Mouse (Mus musculus): ENCODE data around the gene Plppr3. TPM values are rescaled to one million over a fixed set of nuclear protein-coding genes. Genes with fewer than 3 reads are reported as not detected.
"Not testable (repeated sequence)": the region's sequence is repeated elsewhere in the genome, so short reads cannot be mapped to it uniquely, and the experiment has no call there.

Plppr3 gene
- polyA plus RNA-seq, 1 experiment from 2014 or later: 38.8 TPM

- H3K4me1 ChIP-seq (replicated peaks; ENCODE audit: control insufficient read depth, insufficient read depth, low read length); H3K4me3 ChIP-seq (ENCODE audit: low read depth, low read length); H3K27ac ChIP-seq (ENCODE audit: low read depth); ATAC-seq (replicated peaks; ENCODE audit: low FRiP score, low TSS enrichment, low read depth); H3K4me2 ChIP-seq (ENCODE audit: low read length); H3K9me3 ChIP-seq (ENCODE audit: control insufficient read depth, low read length); H3K9ac ChIP-seq (ENCODE audit: low read length); H3K27me3 ChIP-seq (replicated peaks; ENCODE audit: control insufficient read depth, insufficient read depth, low read length): not testable (repeated sequence)
- peaks cover 22% of the 10 kb centered on the region for H3K36me3 ChIP-seq (ENCODE audit: control insufficient read depth, insufficient read depth, low read length)
- peak; percentile 93 for DNase-seq (ENCODE audit: low spot score)
- WGBS: 46% methylated on average over 22 of the region's 22 CpGs
Observed at GRCm38 (mm10) chr10:79892451-79893118, 18.2 kb upstream of the Plppr3 start.

- peaks cover 7% of the 10 kb centered on the region; the same call in 1 of the 2 replicates for H3K36me3 ChIP-seq (ENCODE audit: control insufficient read depth, insufficient read depth, low read length)
Observed at GRCm38 (mm10) chr10:79890670-79891069, 16.2 kb upstream of the Plppr3 start, which contains the start of gene Cfd. Cfd (plus strand) TSS chr10:79890853.

GRCm38 (mm10) chr10:79889386-79889785 is 15.0 kb upstream of the Plppr3 start:
- H3K4me2 ChIP-seq (ENCODE audit: low read length): no peak overlapping the region
- H3K4me3 ChIP-seq (ENCODE audit: low read depth, low read length): no peak overlapping the region
- ATAC-seq (replicated peaks; ENCODE audit: low FRiP score, low TSS enrichment, low read depth): no peak
- H3K9me3 ChIP-seq (ENCODE audit: control insufficient read depth, low read length): no peaks in the 10 kb centered on the region
- DNase-seq (ENCODE audit: low spot score): no peak
- H3K27me3 ChIP-seq (replicated peaks; ENCODE audit: control insufficient read depth, insufficient read depth, low read length): no peaks in the 10 kb centered on the region
- WGBS: 44% methylated on average over 2 of the region's 2 CpGs
- no peak overlapping the region for H3K27ac ChIP-seq (ENCODE audit: low read depth)
- no peaks in the 10 kb centered on the region for H3K36me3 ChIP-seq (ENCODE audit: control insufficient read depth, insufficient read depth, low read length)
- H3K9ac ChIP-seq (ENCODE audit: low read length): no peak overlapping the region
- H3K4me1 ChIP-seq (replicated peaks; ENCODE audit: control insufficient read depth, insufficient read depth, low read length): no peaks in the 10 kb centered on the region

More at GRCm38 (mm10) chr10:79890670-79891069, 16.2 kb upstream of the Plppr3 start, which contains the start of gene Cfd:
- no peak within 1 kb of the TSS for H3K4me2 ChIP-seq (ENCODE audit: low read length)
- no peak within 1 kb of the TSS for H3K27ac ChIP-seq (ENCODE audit: low read depth)
- no peaks in the 10 kb centered on the region for H3K9me3 ChIP-seq (ENCODE audit: control insufficient read depth, low read length)
- no peak within 1 kb of the TSS for H3K4me3 ChIP-seq (ENCODE audit: low read depth, low read length)
- no peak within 1 kb of the TSS for H3K9ac ChIP-seq (ENCODE audit: low read length)
- no peaks in the 10 kb centered on the region for H3K27me3 ChIP-seq (replicated peaks; ENCODE audit: control insufficient read depth, insufficient read depth, low read length)
- ATAC-seq (replicated peaks; ENCODE audit: low FRiP score, low TSS enrichment, low read depth) (no peak), DNase-seq (ENCODE audit: low spot score) (no peak)
- no peaks in the 10 kb centered on the region for H3K4me1 ChIP-seq (replicated peaks; ENCODE audit: control insufficient read depth, insufficient read depth, low read length)
- 41% methylated on average over 5 of the region's 5 CpGs for WGBS

GRCm38 (mm10) chr10:79886611-79887010 is 12.2 kb upstream of the Plppr3 start:
- Histone ChIP-seq H3K4me1 (replicated peaks; ENCODE audit: control insufficient read depth, insufficient read depth, low read length) (peaks cover 11% of the 10 kb centered on the region; the same call in 1 of the 2 replicates), H3K27me3 (replicated peaks; ENCODE audit: control insufficient read depth, insufficient read depth, low read length) (no peaks in the 10 kb centered on the region), H3K4me3 (ENCODE audit: low read depth, low read length) (no peak overlapping the region), H3K9ac (ENCODE audit: low read length) (no peak overlapping the region), H3K9me3 (ENCODE audit: control insufficient read depth, low read length) (no peaks in the 10 kb centered on the region), H3K4me2 (ENCODE audit: low read length) (no peak overlapping the region), H3K36me3 (ENCODE audit: control insufficient read depth, insufficient read depth, low read length) (no peaks in the 10 kb centered on the region), H3K27ac (ENCODE audit: low read depth) (no peak overlapping the region)
- DNase-seq (ENCODE audit: low spot score): no peak
- no peak for ATAC-seq (replicated peaks; ENCODE audit: low FRiP score, low TSS enrichment, low read depth)
- 72% methylated on average over 8 of the region's 8 CpGs for WGBS

- Histone ChIP-seq H3K27ac (ENCODE audit: low read depth) (no peak within 1 kb of the TSS), H3K36me3 (ENCODE audit: control insufficient read depth, insufficient read depth, low read length) (no peaks in the 10 kb centered on the region), H3K4me2 (ENCODE audit: low read length) (no peak within 1 kb of the TSS), H3K4me1 (replicated peaks; ENCODE audit: control insufficient read depth, insufficient read depth, low read length) (peaks cover 11% of the 10 kb centered on the region; the same call in 1 of the 2 replicates), H3K4me3 (ENCODE audit: low read depth, low read length) (no peak within 1 kb of the TSS), H3K27me3 (replicated peaks; ENCODE audit: control insufficient read depth, insufficient read depth, low read length) (no peaks in the 10 kb centered on the region), H3K9me3 (ENCODE audit: control insufficient read depth, low read length) (no peaks in the 10 kb centered on the region), H3K9ac (ENCODE audit: low read length) (no peak within 1 kb of the TSS)
- 69% methylated on average over 6 of the region's 6 CpGs for WGBS
- no peak for DNase-seq (ENCODE audit: low spot score)
- no peak for ATAC-seq (replicated peaks; ENCODE audit: low FRiP score, low TSS enrichment, low read depth)
Observed at GRCm38 (mm10) chr10:79886054-79886453, 11.6 kb upstream of the Plppr3 start, which contains the start of gene Elane. Elane (plus strand) TSS chr10:79886247.

GRCm38 (mm10) chr10:79884938-79885337 is 10.5 kb upstream of the Plppr3 start:
- ATAC-seq (replicated peaks; ENCODE audit: low FRiP score, low TSS enrichment, low read depth); H3K36me3 ChIP-seq (ENCODE audit: control insufficient read depth, insufficient read depth, low read length); H3K27ac ChIP-seq (ENCODE audit: low read depth); H3K9ac ChIP-seq (ENCODE audit: low read length); H3K4me3 ChIP-seq (ENCODE audit: low read depth, low read length); H3K9me3 ChIP-seq (ENCODE audit: control insufficient read depth, low read length); H3K4me2 ChIP-seq (ENCODE audit: low read length); H3K27me3 ChIP-seq (replicated peaks; ENCODE audit: control insufficient read depth, insufficient read depth, low read length); DNase-seq (ENCODE audit: low spot score): not testable (repeated sequence)
- WGBS: 52% methylated on average over 2 of the region's 3 CpGs
- peaks cover 13% of the 10 kb centered on the region; the same call in 1 of the 2 replicates for H3K4me1 ChIP-seq (replicated peaks; ENCODE audit: control insufficient read depth, insufficient read depth, low read length)

GRCm38 (mm10) chr10:79884446-79884845 is 10.0 kb upstream of the Plppr3 start:
- Histone ChIP-seq H3K4me1 (replicated peaks; ENCODE audit: control insufficient read depth, insufficient read depth, low read length) (peaks cover 13% of the 10 kb centered on the region; the same call in 1 of the 2 replicates), H3K9me3 (ENCODE audit: control insufficient read depth, low read length) (no peaks in the 10 kb centered on the region), H3K27ac (ENCODE audit: low read depth) (no peak overlapping the region), H3K4me2 (ENCODE audit: low read length) (no peak overlapping the region), H3K27me3 (replicated peaks; ENCODE audit: control insufficient read depth, insufficient read depth, low read length) (no peaks in the 10 kb centered on the region), H3K4me3 (ENCODE audit: low read depth, low read length) (no peak overlapping the region), H3K9ac (ENCODE audit: low read length) (no peak overlapping the region), H3K36me3 (ENCODE audit: control insufficient read depth, insufficient read depth, low read length) (no peaks in the 10 kb centered on the region)
- DNase-seq (ENCODE audit: low spot score) (no peak), ATAC-seq (replicated peaks; ENCODE audit: low FRiP score, low TSS enrichment, low read depth) (no peak)
- WGBS: 67% methylated on average over 4 of the region's 4 CpGs

GRCm38 (mm10) chr10:79883297-79884084 is 9.1 kb upstream of the Plppr3 start:
- no peak overlapping the region for H3K4me2 ChIP-seq (ENCODE audit: low read length)
- H3K36me3 ChIP-seq (ENCODE audit: control insufficient read depth, insufficient read depth, low read length): no peaks in the 10 kb centered on the region
- no peak overlapping the region for H3K4me3 ChIP-seq (ENCODE audit: low read depth, low read length)
- 20% methylated on average over 22 of the region's 22 CpGs for WGBS
- no peak overlapping the region for H3K9ac ChIP-seq (ENCODE audit: low read length)
- no peaks in the 10 kb centered on the region for H3K27me3 ChIP-seq (replicated peaks; ENCODE audit: control insufficient read depth, insufficient read depth, low read length)
- 0 out of 2 replicates have a peak, but pooled peaks have one; percentile 7 for ATAC-seq (replicated peaks; ENCODE audit: low FRiP score, low TSS enrichment, low read depth)
- H3K4me1 ChIP-seq (replicated peaks; ENCODE audit: control insufficient read depth, insufficient read depth, low read length): peaks cover 13% of the 10 kb centered on the region; the same call in 1 of the 2 replicates
- no peak overlapping the region for H3K27ac ChIP-seq (ENCODE audit: low read depth)
- no peaks in the 10 kb centered on the region for H3K9me3 ChIP-seq (ENCODE audit: control insufficient read depth, low read length)
- DNase-seq (ENCODE audit: low spot score): peak; percentile 87
